Mouse (Mus musculus): Measurements from ENCODE around the gene Tsga10. TPM values are rescaled to one million over a fixed set of nuclear protein-coding genes. Genes with fewer than 3 reads are reported as not detected.

Gene Tsga10
- total RNA-seq (2014; rRNA removed), result 6.6 and 7.0 TPM in 2 replicates
- 8.1 and 8.2 TPM in 2 replicates for polyA plus RNA-seq (2015; fragmentation: Nextera tagmentation; extraction: Ambion mirVana)

- H3K4me3 ChIP-seq (ENCODE audit: low read length), result peak within 1 kb of the TSS; percentile 71
- peak within 1 kb of the TSS; percentile 90 for H3K27ac ChIP-seq
- no peak for TF ChIP-seq CTCF (IDR thresholded peaks at IDR 0.05; ENCODE audit: low read depth)
- H3K27me3 ChIP-seq (ENCODE audit: insufficient read depth, low read length), result no peaks in the 10 kb centered on the region
- H3K4me1 ChIP-seq (ENCODE audit: insufficient read depth, low read length), result peaks cover 4% of the 10 kb centered on the region; the same call in 1 of the 2 replicates
- ATAC-seq, result no peak
- H3K9me3 ChIP-seq (ENCODE audit: low read length), result no peaks in the 10 kb centered on the region
- DNase-seq (ENCODE audit: low spot score), result no peak
- WGBS, result 80% methylated on average over 6 of the region's 6 CpGs
- peak within 1 kb of the TSS; percentile 75 for H3K9ac ChIP-seq (replicated peaks; ENCODE audit: low read length)
- H3K4me2 ChIP-seq (ENCODE audit: low read depth, low read length), result peak within 1 kb of the TSS; percentile 79
- no peaks in the 10 kb centered on the region for H3K36me3 ChIP-seq (ENCODE audit: insufficient read depth, low read length)
These were observed at the start of gene Tsga10 for GRCm38 (mm10) chr1:37866286-37866685. TSS of gene Tsga10 (minus strand) at chr1:37866429.

- WGBS, result 88% methylated on average over 2 of the region's 2 CpGs
- no peak for ATAC-seq
These were observed 46.5 kb upstream of the Tsga10 start for GRCm38 (mm10) chr1:37912751-37913150.

GRCm38 (mm10) chr1:37903178-37903577, 36.9 kb upstream of the Tsga10 start:
- WGBS, result 36% methylated on average over 6 of the region's 6 CpGs
- no peaks in the 10 kb centered on the region for H3K9me3 ChIP-seq (ENCODE audit: low read length)
- TF ChIP-seq CTCF (IDR thresholded peaks at IDR 0.05; ENCODE audit: low read depth), result peak; percentile 61
- ATAC-seq, result peak; percentile 56; the same call in 1 of the 2 replicates
- H3K27me3 ChIP-seq (ENCODE audit: insufficient read depth, low read length), result no peaks in the 10 kb centered on the region
- H3K4me3 ChIP-seq (ENCODE audit: low read length), result no peak overlapping the region
- H3K4me1 ChIP-seq (ENCODE audit: insufficient read depth, low read length), result no peaks in the 10 kb centered on the region
- H3K27ac ChIP-seq, result no peak overlapping the region
- peaks cover 11% of the 10 kb centered on the region; the same call in 1 of the 2 replicates for H3K36me3 ChIP-seq (ENCODE audit: insufficient read depth, low read length)
- H3K9ac ChIP-seq (replicated peaks; ENCODE audit: low read length), result no peak overlapping the region
- no peak overlapping the region for H3K4me2 ChIP-seq (ENCODE audit: low read depth, low read length)
- DNase-seq (ENCODE audit: low spot score), result peak; percentile 56

More at GRCm38 (mm10) chr1:37912751-37913150, 46.5 kb upstream of the Tsga10 start:
- H3K4me3 ChIP-seq (ENCODE audit: low read length), result no peak overlapping the region
- no peaks in the 10 kb centered on the region for H3K4me1 ChIP-seq (ENCODE audit: insufficient read depth, low read length)
- no peak for DNase-seq (ENCODE audit: low spot score)
- H3K9me3 ChIP-seq (ENCODE audit: low read length), result no peaks in the 10 kb centered on the region
- H3K27ac ChIP-seq, result no peak overlapping the region
- no peak overlapping the region for H3K4me2 ChIP-seq (ENCODE audit: low read depth, low read length)
- no peaks in the 10 kb centered on the region for H3K27me3 ChIP-seq (ENCODE audit: insufficient read depth, low read length)
- no peak overlapping the region for H3K9ac ChIP-seq (replicated peaks; ENCODE audit: low read length)
- TF ChIP-seq CTCF (IDR thresholded peaks at IDR 0.05; ENCODE audit: low read depth), result no peak
- no peaks in the 10 kb centered on the region for H3K36me3 ChIP-seq (ENCODE audit: insufficient read depth, low read length)

- Histone ChIP-seq H3K4me2 (ENCODE audit: low read depth, low read length) (no peak overlapping the region), H3K4me1 (ENCODE audit: insufficient read depth, low read length) (no peaks in the 10 kb centered on the region), H3K27me3 (ENCODE audit: insufficient read depth, low read length) (no peaks in the 10 kb centered on the region), H3K9ac (replicated peaks; ENCODE audit: low read length) (no peak overlapping the region), H3K4me3 (ENCODE audit: low read length) (no peak overlapping the region), H3K9me3 (ENCODE audit: low read length) (no peaks in the 10 kb centered on the region), H3K36me3 (ENCODE audit: insufficient read depth, low read length) (peaks cover 29% of the 10 kb centered on the region), H3K27ac (no peak overlapping the region)
- no peak for DNase-seq (ENCODE audit: low spot score)
- ATAC-seq, result no peak
- WGBS, result 63% methylated on average over 6 of the region's 6 CpGs
- TF ChIP-seq CTCF (IDR thresholded peaks at IDR 0.05; ENCODE audit: low read depth), result no peak
These were observed 34.1 kb upstream of the Tsga10 start for GRCm38 (mm10) chr1:37900288-37900687.

- TF ChIP-seq CTCF (IDR thresholded peaks at IDR 0.05; ENCODE audit: low read depth), result no peak
- no peak overlapping the region for H3K4me2 ChIP-seq (ENCODE audit: low read depth, low read length)
- peaks cover 30% of the 10 kb centered on the region for H3K36me3 ChIP-seq (ENCODE audit: insufficient read depth, low read length)
- H3K27me3 ChIP-seq (ENCODE audit: insufficient read depth, low read length), result no peaks in the 10 kb centered on the region
- no peak for DNase-seq (ENCODE audit: low spot score)
- ATAC-seq, result no peak
- H3K27ac ChIP-seq, result no peak overlapping the region
- 83% methylated on average over 4 of the region's 4 CpGs for WGBS
- no peak overlapping the region for H3K4me3 ChIP-seq (ENCODE audit: low read length)
- H3K9ac ChIP-seq (replicated peaks; ENCODE audit: low read length), result no peak overlapping the region
- H3K9me3 ChIP-seq (ENCODE audit: low read length), result no peaks in the 10 kb centered on the region
- H3K4me1 ChIP-seq (ENCODE audit: insufficient read depth, low read length), result no peaks in the 10 kb centered on the region
These were observed 33.6 kb upstream of the Tsga10 start for GRCm38 (mm10) chr1:37899816-37900215.

- ATAC-seq (no peak), DNase-seq (ENCODE audit: low spot score) (no peak)
- Histone ChIP-seq H3K36me3 (ENCODE audit: insufficient read depth, low read length) (peaks cover 34% of the 10 kb centered on the region), H3K4me3 (ENCODE audit: low read length) (no peak overlapping the region), H3K27me3 (ENCODE audit: insufficient read depth, low read length) (no peaks in the 10 kb centered on the region), H3K4me1 (ENCODE audit: insufficient read depth, low read length) (peaks cover 12% of the 10 kb centered on the region; the same call in 1 of the 2 replicates), H3K9me3 (ENCODE audit: low read length) (no peaks in the 10 kb centered on the region), H3K9ac (replicated peaks; ENCODE audit: low read length) (no peak overlapping the region), H3K4me2 (ENCODE audit: low read depth, low read length) (no peak overlapping the region), H3K27ac (no peak overlapping the region)
- TF ChIP-seq CTCF (IDR thresholded peaks at IDR 0.05; ENCODE audit: low read depth), result no peak
These were observed 28.4 kb upstream of the Tsga10 start for GRCm38 (mm10) chr1:37894606-37895005.

- H3K9me3 ChIP-seq (ENCODE audit: low read length), result no peaks in the 10 kb centered on the region
- peak; percentile 56 for TF ChIP-seq CTCF (IDR thresholded peaks at IDR 0.05; ENCODE audit: low read depth)
- 58% methylated on average over 3 of the region's 3 CpGs for WGBS
- H3K27me3 ChIP-seq (ENCODE audit: insufficient read depth, low read length), result no peaks in the 10 kb centered on the region
- H3K4me2 ChIP-seq (ENCODE audit: low read depth, low read length), result peak overlapping the region; percentile 93
- peaks cover 18% of the 10 kb centered on the region; the same call in 1 of the 2 replicates for H3K4me1 ChIP-seq (ENCODE audit: insufficient read depth, low read length)
- H3K9ac ChIP-seq (replicated peaks; ENCODE audit: low read length), result no peak overlapping the region
- peak; percentile 15 for DNase-seq (ENCODE audit: low spot score)
- peak overlapping the region; percentile 68; the same call in 1 of the 2 replicates for H3K4me3 ChIP-seq (ENCODE audit: low read length)
- H3K27ac ChIP-seq, result no peak overlapping the region
- no peak for ATAC-seq
- H3K36me3 ChIP-seq (ENCODE audit: insufficient read depth, low read length), result peaks cover 13% of the 10 kb centered on the region; the same call in 1 of the 2 replicates
These were observed 25.2 kb upstream of the Tsga10 start for GRCm38 (mm10) chr1:37891400-37891799.

Data from hindbrain, postnatal 0 days (tissue).